Mouse (Mus musculus) brain, embryonic 18.5 days (tissue): ENCODE data around the gene Smad3.

Experiments
- DNase-seq: peaks from one replicate; pipeline ENCODE4 v3.0.0-alpha.2; 2012; ENCODE audit warnings: low read depth, low spot score

Smad3 gene

GRCm38 (mm10) chr9:63701258-63701956 lies 56.4 kb downstream of the Smad3 start:
- DNase-seq: no peak

- DNase-seq: no peak
These were observed 58.6 kb downstream of the Smad3 start for GRCm38 (mm10) chr9:63699145-63699544.

- no peak for DNase-seq
These were observed 59.3 kb downstream of the Smad3 start for GRCm38 (mm10) chr9:63698320-63699045.

GRCm38 (mm10) chr9:63697606-63698005 lies 60.2 kb downstream of the Smad3 start:
- no peak for DNase-seq

- no peak for DNase-seq
These were observed 61.2 kb downstream of the Smad3 start for GRCm38 (mm10) chr9:63696463-63697105.

- no peak for DNase-seq
These were observed 65.8 kb downstream of the Smad3 start for GRCm38 (mm10) chr9:63691960-63692359.

GRCm38 (mm10) chr9:63690511-63690910 lies 67.3 kb downstream of the Smad3 start:
- DNase-seq: no peak

GRCm38 (mm10) chr9:63687413-63688015 lies 70.3 kb downstream of the Smad3 start:
- DNase-seq: no peak

- no peak for DNase-seq
These were observed 72.4 kb downstream of the Smad3 start for GRCm38 (mm10) chr9:63685352-63685751.

GRCm38 (mm10) chr9:63684277-63684676 lies 73.5 kb downstream of the Smad3 start:
- DNase-seq: no peak

GRCm38 (mm10) chr9:63682943-63683342 lies 74.9 kb downstream of the Smad3 start:
- DNase-seq: no peak

- DNase-seq: no peak
These were observed 75.5 kb downstream of the Smad3 start for GRCm38 (mm10) chr9:63682301-63682700.

- DNase-seq: no peak
These were observed 79.7 kb downstream of the Smad3 start for GRCm38 (mm10) chr9:63678076-63678475.

GRCm38 (mm10) chr9:63677621-63678020 lies 80.2 kb downstream of the Smad3 start:
- no peak for DNase-seq

- DNase-seq: no peak
These were observed 83.2 kb downstream of the Smad3 start for GRCm38 (mm10) chr9:63674613-63675012.

GRCm38 (mm10) chr9:63673494-63673805 lies 84.3 kb downstream of the Smad3 start:
- no peak for DNase-seq

- DNase-seq: no peak
These were observed 84.8 kb downstream of the Smad3 start for GRCm38 (mm10) chr9:63672797-63673493.

GRCm38 (mm10) chr9:63669816-63670215 lies 88.0 kb downstream of the Smad3 start:
- DNase-seq: no peak

GRCm38 (mm10) chr9:63668621-63669020 lies 89.2 kb downstream of the Smad3 start:
- no peak for DNase-seq

GRCm38 (mm10) chr9:63667373-63667724 lies 90.4 kb downstream of the Smad3 start:
- DNase-seq: no peak

- DNase-seq: no peak
These were observed 91.0 kb downstream of the Smad3 start for GRCm38 (mm10) chr9:63666612-63667372.
